Mouse (Mus musculus) Patski (cell line): ENCODE data around the gene Fam219b. TPM values are rescaled to one million over a fixed set of nuclear protein-coding genes. Genes with fewer than 3 reads are reported as not detected.
A peak's percentile ranks its signal among the peaks of the same experiment; 100 is the strongest.

Experiments used
- ATAC-seq: fragments of 100-300 bp; one replicate; pipeline ENCODE4 v1.8.0; 2021
- CTCF ChIA-PET: fragments of 350-600 bp; sonication (Branson Sonifier 250); formaldehyde crosslinking; loops from one replicate; lab custom pipeline; 2022; ENCODE audit warnings: inconsistent platforms; lab: Charles Lee
- POLR2A ChIA-PET: fragments of 350-600 bp; sonication (Branson Sonifier 250); formaldehyde crosslinking; loops from one replicate; lab custom pipeline; 2022; ENCODE audit warnings: antibody characterized with exemption, inconsistent platforms; lab: Charles Lee
- DNase-seq: peaks from one replicate; pipeline ENCODE4 v3.0.0-alpha.2; 2011; ENCODE audit warnings: low read depth, low spot score
- H3K27me3 ChIP-seq: fragments of 371-371 bp; one replicate; pipeline ENCODE4 v1.5.1; 2021
- CTCF ChIP-seq: fragments of 100-300 bp; IDR thresholded peaks from one replicate; pipeline ENCODE4 v1.5.1; 2021
- in situ Hi-C: fragments of 300-500 bp; cut with MboI; formaldehyde crosslinking; loops from 3 replicates; pipeline ENCODE4 v1.11.1; 2018; ENCODE audit warnings: low pct_unique_long_range_greater_than_20kb, mixed read lengths
- polyA plus RNA-seq: library from polyadenylated mRNA; unstranded; gene quantifications from one replicate; pipeline ENCODE4 v1.2.3, GENCODE M21; 2021

Gene Fam219b
- polyA plus RNA-seq, 1 experiment from 2014 or later, result 10.2 TPM

GRCm38 (mm10) chr9:57504891-57505290 lies 32.4 kb upstream of the Fam219b start:
- DNase-seq (no peak), ATAC-seq (no peak)
- POLR2A ChIA-PET, result interaction anchor here (1.3 kb wide), 1 partner anchor 9 kb away, joined by 4 read pairs; no protein-coding TSS in a partner anchor
- TF ChIP-seq CTCF, result no peak
- H3K27me3 ChIP-seq, result peaks cover 5% of the 10 kb centered on the region
- in situ Hi-C loops, result no loop called here
- CTCF ChIA-PET, result interaction anchor here (0.7 to 2.0 kb wide), 2 partner anchors 12 to 19 kb away, joined by 3 to 9 read pairs; no protein-coding TSS in a partner anchor

DNA sequence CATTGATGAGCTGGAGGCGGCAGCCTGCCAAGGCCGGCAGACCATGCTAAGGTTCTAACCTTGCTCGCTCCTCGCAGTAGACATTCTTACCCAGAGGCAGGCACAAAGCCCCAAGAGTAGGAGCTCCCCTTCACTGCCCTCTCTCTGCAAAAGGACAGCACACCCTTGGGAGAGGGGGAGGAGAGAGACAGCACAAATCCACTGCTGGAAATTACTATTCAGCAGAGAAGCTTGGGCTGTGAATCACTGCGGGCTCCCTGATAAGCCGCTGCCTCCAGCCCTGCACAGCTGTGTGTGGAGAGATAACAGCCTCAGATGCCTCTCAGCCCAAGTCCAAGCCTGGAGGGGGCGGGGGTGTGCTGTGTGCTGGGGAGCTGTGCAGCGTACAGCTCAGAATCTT lies 31.6 kb upstream of the Fam219b start:
- peak; percentile 67 for ATAC-seq
- POLR2A ChIA-PET, result interaction anchor here (1.3 kb wide), 1 partner anchor 9 kb away, joined by 4 read pairs; no protein-coding TSS in a partner anchor
- CTCF ChIA-PET, result interaction anchor here (0.7 to 2.0 kb wide), 4 partner anchors 11 to 107 kb away, joined by 3 to 9 read pairs (median 3); no protein-coding TSS in a partner anchor
- TF ChIP-seq CTCF, result no peak
- in situ Hi-C loops, result no loop called here
- no peak for DNase-seq
- peaks cover 5% of the 10 kb centered on the region for H3K27me3 ChIP-seq

- CTCF ChIA-PET, result no interaction called here
- POLR2A ChIA-PET, result no interaction called here
Measured at GRCm38 (mm10) chr9:57510577-57510976, 26.8 kb upstream of the Fam219b start.

GRCm38 (mm10) chr9:57517113-57517512 lies 20.2 kb upstream of the Fam219b start:
- ChIA-PET CTCF (interaction anchor here (0.7 to 4.3 kb wide), 15 partner anchors 9 to 311 kb away, joined by 3 to 43 read pairs (median 3); no protein-coding TSS in a partner anchor), POLR2A (interaction anchor here (0.6 kb wide), 1 partner anchor 229 kb away, joined by 3 read pairs; no protein-coding TSS in a partner anchor)
- in situ Hi-C loops, result no loop called here
- TF ChIP-seq CTCF, result peak; percentile 87
- ATAC-seq (no peak), DNase-seq (no peak)
- no peaks in the 10 kb centered on the region for H3K27me3 ChIP-seq

More at GRCm38 (mm10) chr9:57510577-57510976, 26.8 kb upstream of the Fam219b start:
- no peaks in the 10 kb centered on the region for H3K27me3 ChIP-seq
- DNase-seq (no peak), ATAC-seq (no peak)
- in situ Hi-C loops, result no loop called here
- TF ChIP-seq CTCF, result no peak

- POLR2A ChIA-PET, result interaction anchor here (1.0 to 2.0 kb wide), 2 partner anchors 15 to 25 kb away, joined by 4 to 10 read pairs; no protein-coding TSS in a partner anchor
- CTCF ChIA-PET, result interaction anchor here (1.0 kb wide), 1 partner anchor 16 kb away, joined by 6 read pairs; no protein-coding TSS in a partner anchor
Measured at GRCm38 (mm10) chr9:57520375-57521055, 16.8 kb upstream of the Fam219b start.

DNA sequence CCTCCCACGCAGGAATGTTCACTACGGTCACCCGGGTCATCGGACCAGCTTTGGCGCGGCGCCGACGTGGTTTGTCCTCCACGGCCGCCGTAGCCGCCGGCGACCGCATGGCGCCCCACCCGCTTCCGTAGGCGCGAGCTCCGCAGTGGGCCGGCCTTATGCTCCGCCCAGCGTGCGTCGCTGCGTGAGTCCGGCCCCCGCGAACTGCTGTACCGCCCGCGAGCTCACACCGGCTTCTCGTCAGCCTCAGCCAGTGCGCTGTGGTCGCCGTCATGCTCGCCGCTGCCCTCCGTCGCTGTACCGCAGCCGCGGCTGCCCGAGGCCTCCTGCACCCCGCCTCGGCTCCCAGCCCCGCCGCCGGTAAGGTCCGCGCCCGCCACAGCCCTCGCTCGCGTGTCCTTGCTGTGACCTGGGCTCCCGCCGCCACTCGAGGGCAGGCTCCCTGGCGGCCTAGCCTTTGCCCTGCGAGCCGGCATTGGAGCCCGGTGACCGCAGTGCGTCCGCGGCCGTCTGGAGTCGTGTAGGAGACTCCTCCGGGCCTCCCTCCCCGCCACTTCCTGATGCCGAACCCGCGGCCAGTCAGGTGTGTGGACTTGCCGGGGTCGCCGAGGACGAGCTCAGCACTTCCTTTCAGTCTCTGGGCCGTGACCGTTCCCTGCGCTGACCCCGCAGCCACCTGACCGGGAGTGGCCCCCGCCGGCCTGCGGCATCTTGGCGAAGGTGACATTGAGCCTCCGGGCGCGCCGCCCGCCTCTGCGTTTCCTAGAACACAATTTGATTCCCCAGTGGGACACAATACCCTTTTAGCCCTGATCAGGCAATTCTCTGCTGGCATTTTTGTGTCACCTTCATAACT lies 16.0 kb upstream of the Fam219b start, which contains the start of gene Cox5a:
Gene Cox5a (plus strand): TSS at position 219 of the 856 bp plus-strand sequence.
- DNase-seq, result peak; percentile 51
- TF ChIP-seq CTCF, result no peak
- in situ Hi-C loops, result loop anchor here (5.0 kb wide), 2 partner anchors 121 to 314 kb away; no protein-coding TSS in a partner anchor
- H3K27me3 ChIP-seq, result no peaks in the 10 kb centered on the region
- peak; percentile 92 for ATAC-seq
- ChIA-PET CTCF (interaction anchor here (1.0 kb wide), 1 partner anchor 15 kb away, joined by 6 read pairs; no protein-coding TSS in a partner anchor), POLR2A (interaction anchor here (1.0 to 2.0 kb wide), 2 partner anchors 15 to 25 kb away, joined by 4 to 10 read pairs; no protein-coding TSS in a partner anchor)

More at GRCm38 (mm10) chr9:57520375-57521055, 16.8 kb upstream of the Fam219b start:
- H3K27me3 ChIP-seq, result no peaks in the 10 kb centered on the region
- in situ Hi-C loops, result loop anchor here (5.0 kb wide), 2 partner anchors 122 to 313 kb away; no protein-coding TSS in a partner anchor
- DNase-seq, result no peak
- peak; percentile 10 for ATAC-seq
- peak; percentile 44 for TF ChIP-seq CTCF

- in situ Hi-C loops, result loop anchor here (5.0 kb wide), 2 partner anchors 120 to 315 kb away; no protein-coding TSS in a partner anchor
- no peaks in the 10 kb centered on the region for H3K27me3 ChIP-seq
- DNase-seq (no peak), ATAC-seq (no peak)
- POLR2A ChIA-PET, result interaction anchor here (0.7 to 2.0 kb wide), 2 partner anchors 12 to 24 kb away, joined by 3 to 4 read pairs; no protein-coding TSS in a partner anchor
- CTCF ChIA-PET, result interaction anchor here (0.7 kb wide), 1 partner anchor 12 kb away, joined by 3 read pairs; no protein-coding TSS in a partner anchor
- TF ChIP-seq CTCF, result no peak
Measured at GRCm38 (mm10) chr9:57522114-57522860, 15.0 kb upstream of the Fam219b start.

DNA sequence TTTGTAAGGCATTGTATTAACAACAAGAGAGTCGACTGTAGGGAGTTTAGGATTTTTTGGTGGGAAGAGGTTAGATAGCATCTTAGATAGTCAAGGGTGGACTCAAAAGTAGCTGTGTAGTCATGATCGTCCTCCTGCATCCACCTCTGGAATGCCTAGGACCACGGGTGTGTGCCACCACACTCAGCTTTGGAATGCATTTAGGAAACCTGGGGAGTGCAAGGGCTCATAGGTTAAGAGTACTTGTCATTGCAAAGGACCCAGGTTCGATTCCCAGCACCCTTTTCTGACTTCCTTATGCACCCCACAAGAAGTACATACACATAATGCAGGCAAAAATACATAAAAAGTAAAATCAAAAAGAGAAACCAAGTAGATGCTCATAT lies 14.5 kb upstream of the Fam219b start:
- no peaks in the 10 kb centered on the region for H3K27me3 ChIP-seq
- no peak for TF ChIP-seq CTCF
- in situ Hi-C loops, result loop anchor here (5.0 kb wide), 2 partner anchors 119 to 316 kb away; no protein-coding TSS in a partner anchor
- no peak for DNase-seq
- ATAC-seq, result no peak
- ChIA-PET CTCF (interaction anchor here (0.7 kb wide), 1 partner anchor 12 kb away, joined by 3 read pairs; no protein-coding TSS in a partner anchor), POLR2A (interaction anchor here (0.7 to 2.0 kb wide), 2 partner anchors 11 to 23 kb away, joined by 3 to 4 read pairs; no protein-coding TSS in a partner anchor)

- POLR2A ChIA-PET, result no interaction called here
- DNase-seq (no peak), ATAC-seq (no peak)
- in situ Hi-C loops, result loop anchor here (5.0 kb wide), 2 partner anchors 119 to 316 kb away; no protein-coding TSS in a partner anchor
- TF ChIP-seq CTCF, result peak; percentile 28
- CTCF ChIA-PET, result interaction anchor here (1.3 to 1.6 kb wide), 2 partner anchors 9 to 18 kb away, joined by 4 to 5 read pairs; no protein-coding TSS in a partner anchor
- H3K27me3 ChIP-seq, result no peaks in the 10 kb centered on the region
Measured at GRCm38 (mm10) chr9:57523754-57524153, 13.6 kb upstream of the Fam219b start.
